Mouse (Mus musculus) liver, embryonic 16.5 days (tissue): Measurements from ENCODE around the gene Nfkb1. TPM values are rescaled to one million over a fixed set of nuclear protein-coding genes. Genes with fewer than 3 reads are reported as not detected.

ENCODE experiments used
- ATAC-seq: fragments of 200-750 bp; cut with Nextera tagmentation; 2 replicates; pipeline ENCODE4 v1.8.0; 2017; ENCODE audit warnings: low read depth, mild to moderate bottlenecking, moderate number of reproducible peaks, moderate library complexity
- H3K27ac ChIP-seq: fragments of 300-500 bp; sonication (generic); 2 replicates; pipeline ENCODE4 v1.5.1; 2014; ENCODE audit warnings: mild to moderate bottlenecking, low read length
- H3K27me3 ChIP-seq: fragments of 300-500 bp; sonication (generic); 2 replicates; pipeline ENCODE4 v1.6.1; 2014; ENCODE audit warnings: low read depth, low read length, mixed read lengths; ENCODE audit not compliant: control insufficient read depth, insufficient read depth
- H3K36me3 ChIP-seq: fragments of 300-500 bp; sonication (generic); 2 replicates; pipeline ENCODE4 v1.6.1; 2014; ENCODE audit warnings: mild to moderate bottlenecking; ENCODE audit not compliant: control insufficient read depth, insufficient read depth
- H3K4me1 ChIP-seq: fragments of 300-500 bp; sonication (generic); 2 replicates; pipeline ENCODE4 v1.6.1; 2014; ENCODE audit warnings: low read depth, low read length, mixed read lengths; ENCODE audit not compliant: control insufficient read depth
- H3K4me2 ChIP-seq: fragments of 300-500 bp; sonication (generic); 2 replicates; pipeline ENCODE4 v1.6.1; 2014; ENCODE audit warnings: low read depth, low read length, mixed read lengths
- H3K4me3 ChIP-seq: fragments of 300-500 bp; sonication (generic); 2 replicates; pipeline ENCODE4 v1.5.1; 2014; ENCODE audit warnings: low read depth, mild to moderate bottlenecking, low read length
- H3K9ac ChIP-seq: fragments of 300-500 bp; sonication (generic); 2 replicates; pipeline ENCODE4 v1.6.1; 2014; ENCODE audit warnings: low read depth, low read length
- H3K9me3 ChIP-seq: fragments of 300-500 bp; sonication (generic); replicated peaks from 2 replicates; pipeline ENCODE4 v1.6.1; 2016; ENCODE audit warnings: low read length; ENCODE audit not compliant: control insufficient read depth
- whole genome bisulfite sequencing: fragments of 180-500 bp; shearing (Covaris S2); extraction: QIAGEN DNeasy Blood & Tissue Kit; methylation state at CpG from one replicate; pipeline ENCODE4 v1.1.7; 2014; ENCODE audit not compliant: insufficient replicate concordance; 5-methylcytosine and 5-hydroxymethylcytosine counted together
- polyA plus RNA-seq: library from polyadenylated mRNA; unstranded; fragments of >200 nt; fragmentation: Nextera tagmentation; extraction: Ambion mirVana; gene quantifications from 2 replicates; pipeline ENCODE4 v1.2.1, GENCODE M21; 2015

The Nfkb1 gene
- polyA plus RNA-seq, 1 experiment from 2014 or later, result 10.7 TPM

GRCm38 (mm10) chr3:135644971-135645370 lies 46.4 kb downstream of the Nfkb1 start:
- Histone ChIP-seq H3K36me3 (no peaks in the 10 kb centered on the region; the same call in none of the 2 replicates), H3K9ac (no peak overlapping the region), H3K4me1 (peaks cover 9% of the 10 kb centered on the region), H3K27ac (no peak overlapping the region), H3K9me3 (no peaks in the 10 kb centered on the region), H3K4me3 (no peak overlapping the region), H3K4me2 (no peak overlapping the region), H3K27me3 (no peaks in the 10 kb centered on the region)
- WGBS, result 72% methylated on average over 3 of the region's 3 CpGs
- ATAC-seq, result no peak

- WGBS, result 29% methylated on average over 4 of the region's 4 CpGs
- Histone ChIP-seq H3K9ac (no peak overlapping the region), H3K36me3 (no peaks in the 10 kb centered on the region; the same call in none of the 2 replicates), H3K4me2 (no peak overlapping the region), H3K9me3 (no peaks in the 10 kb centered on the region), H3K27ac (no peak overlapping the region), H3K4me3 (no peak overlapping the region), H3K27me3 (no peaks in the 10 kb centered on the region), H3K4me1 (peaks cover 15% of the 10 kb centered on the region)
- ATAC-seq, result peak; percentile 82
Observed at GRCm38 (mm10) chr3:135641623-135641915, 49.8 kb downstream of the Nfkb1 start.

- H3K9ac ChIP-seq, result no peak overlapping the region
- no peak overlapping the region for H3K4me2 ChIP-seq
- peaks cover 17% of the 10 kb centered on the region for H3K4me1 ChIP-seq
- H3K4me3 ChIP-seq, result no peak overlapping the region
- WGBS, result 61% methylated on average over 16 of the region's 16 CpGs
- H3K27me3 ChIP-seq, result no peaks in the 10 kb centered on the region
- ATAC-seq, result peak; percentile 47
- H3K9me3 ChIP-seq, result no peaks in the 10 kb centered on the region
- H3K36me3 ChIP-seq, result no peaks in the 10 kb centered on the region; the same call in none of the 2 replicates
- no peak overlapping the region for H3K27ac ChIP-seq
Observed at GRCm38 (mm10) chr3:135640856-135641622, 50.3 kb downstream of the Nfkb1 start.

GRCm38 (mm10) chr3:135640203-135640602 lies 51.1 kb downstream of the Nfkb1 start:
- WGBS, result 82% methylated on average over 5 of the region's 5 CpGs
- no peak for ATAC-seq
- Histone ChIP-seq H3K27ac (no peak overlapping the region), H3K27me3 (no peaks in the 10 kb centered on the region), H3K4me1 (peaks cover 17% of the 10 kb centered on the region), H3K9me3 (no peaks in the 10 kb centered on the region), H3K4me3 (no peak overlapping the region), H3K36me3 (no peaks in the 10 kb centered on the region; the same call in 1 of the 2 replicates), H3K9ac (no peak overlapping the region), H3K4me2 (no peak overlapping the region)

- 31% methylated on average over 5 of the region's 5 CpGs for WGBS
- ATAC-seq, result no peak
- H3K27ac ChIP-seq, result no peak overlapping the region
Observed at GRCm38 (mm10) chr3:135637592-135637991, 53.8 kb downstream of the Nfkb1 start.

GRCm38 (mm10) chr3:135636454-135636853 lies 54.9 kb downstream of the Nfkb1 start:
- ATAC-seq, result peak; percentile 74
- H3K9me3 ChIP-seq, result no peaks in the 10 kb centered on the region

More at GRCm38 (mm10) chr3:135637592-135637991, 53.8 kb downstream of the Nfkb1 start:
- no peak overlapping the region for H3K4me3 ChIP-seq
- peaks cover 17% of the 10 kb centered on the region for H3K4me1 ChIP-seq
- no peaks in the 10 kb centered on the region for H3K9me3 ChIP-seq
- H3K36me3 ChIP-seq, result no peaks in the 10 kb centered on the region
- H3K4me2 ChIP-seq, result no peak overlapping the region
- H3K9ac ChIP-seq, result no peak overlapping the region
- no peaks in the 10 kb centered on the region for H3K27me3 ChIP-seq

GRCm38 (mm10) chr3:135635646-135636434 lies 55.5 kb downstream of the Nfkb1 start:
- ATAC-seq, result no peak
- no peaks in the 10 kb centered on the region for H3K27me3 ChIP-seq
- H3K36me3 ChIP-seq, result no peaks in the 10 kb centered on the region
- 54% methylated on average over 14 of the region's 14 CpGs for WGBS
- no peak overlapping the region for H3K4me3 ChIP-seq
- peaks cover 9% of the 10 kb centered on the region for H3K4me1 ChIP-seq
- H3K9ac ChIP-seq, result no peak overlapping the region
- H3K4me2 ChIP-seq, result no peak overlapping the region
- H3K27ac ChIP-seq, result no peak overlapping the region
- no peaks in the 10 kb centered on the region for H3K9me3 ChIP-seq

More at GRCm38 (mm10) chr3:135636454-135636853, 54.9 kb downstream of the Nfkb1 start:
- Histone ChIP-seq H3K36me3 (no peaks in the 10 kb centered on the region), H3K4me1 (peaks cover 12% of the 10 kb centered on the region), H3K27ac (no peak overlapping the region), H3K4me2 (no peak overlapping the region), H3K27me3 (no peaks in the 10 kb centered on the region), H3K4me3 (no peak overlapping the region), H3K9ac (no peak overlapping the region)
- 14% methylated on average over 14 of the region's 14 CpGs for WGBS

- no peaks in the 10 kb centered on the region for H3K36me3 ChIP-seq
- no peak overlapping the region for H3K4me3 ChIP-seq
- H3K4me2 ChIP-seq, result no peak overlapping the region
- H3K4me1 ChIP-seq, result peaks cover 9% of the 10 kb centered on the region
- H3K9ac ChIP-seq, result no peak overlapping the region
- no peak overlapping the region for H3K27ac ChIP-seq
- ATAC-seq, result no peak
- 29% methylated on average over 1 of the region's 1 CpGs for WGBS
- no peaks in the 10 kb centered on the region for H3K9me3 ChIP-seq
- no peaks in the 10 kb centered on the region for H3K27me3 ChIP-seq
Observed at GRCm38 (mm10) chr3:135635030-135635429, 56.3 kb downstream of the Nfkb1 start.

- ATAC-seq, result no peak
Observed at GRCm38 (mm10) chr3:135634275-135634674, 57.1 kb downstream of the Nfkb1 start.

More at GRCm38 (mm10) chr3:135634275-135634674, 57.1 kb downstream of the Nfkb1 start:
- no peak overlapping the region for H3K4me3 ChIP-seq
- H3K27me3 ChIP-seq, result no peaks in the 10 kb centered on the region
- H3K4me1 ChIP-seq, result peaks cover 9% of the 10 kb centered on the region
- no peak overlapping the region for H3K4me2 ChIP-seq
- WGBS, result 57% methylated on average over 3 of the region's 3 CpGs
- H3K36me3 ChIP-seq, result no peaks in the 10 kb centered on the region
- H3K9me3 ChIP-seq, result no peaks in the 10 kb centered on the region
- H3K9ac ChIP-seq, result no peak overlapping the region
- no peak overlapping the region for H3K27ac ChIP-seq
